Mouse (Mus musculus) lung, adult 2 months (tissue): ENCODE data around the gene Susd1. TPM values are rescaled to one million over a fixed set of nuclear protein-coding genes. Genes with fewer than 3 reads are reported as not detected.

Experiments used
- DNase-seq: peaks from one replicate; pipeline ENCODE4 v3.0.0; 2022
- H3K4me1 ChIP-seq: fragments of 200-500 bp; 2 replicates; pipeline ENCODE4 v1.6.1; 2011; ENCODE audit warnings: low read length; ENCODE audit not compliant: control insufficient read depth, insufficient read depth
- H3K4me3 ChIP-seq: fragments of 200-500 bp; replicated peaks from 2 replicates; pipeline ENCODE3; 2011; ENCODE audit warnings: low read depth, mild to moderate bottlenecking, control low read depth, low read length; ENCODE audit errors: extremely low read depth
- CTCF ChIP-seq: fragments of 200-500 bp; IDR thresholded peaks from 2 replicates; pipeline ENCODE4 v1.5.1; 2011; ENCODE audit warnings: mild to moderate bottlenecking, low read length, control low read depth; ENCODE audit not compliant: insufficient read depth
- POLR2A ChIP-seq: fragments of 200-500 bp; IDR thresholded peaks from 2 replicates; pipeline ENCODE4 v1.6.1; 2011; ENCODE audit warnings: low read depth, mild to moderate bottlenecking, control low read depth, low read length, borderline replicate concordance; ENCODE audit errors: extremely low read depth
- WGBS: fragments of 180-500 bp; shearing (Covaris S2); methylation state at CpG from one replicate; pipeline ENCODE4 v1.1.7; 2018; 5-methylcytosine and 5-hydroxymethylcytosine counted together
- polyA plus RNA-seq: library from polyadenylated mRNA; depleted of rRNA; stranded (reverse); fragments of >200 nt; gene quantifications from 2 replicates; pipeline ENCODE4 v1.2.3, GENCODE M21; 2012

Gene Susd1
- polyA plus RNA-seq, 1 experiment = 3.1 TPM

- no peak for DNase-seq
- H3K4me3 ChIP-seq = no peak overlapping the region
- no peak for TF ChIP-seq POLR2A
- TF ChIP-seq CTCF = no peak
- H3K4me1 ChIP-seq = no peaks in the 10 kb centered on the region
- WGBS = 70% methylated on average over 8 of the region's 8 CpGs
Measured at GRCm38 (mm10) chr4:59452503-59452933, 14.1 kb upstream of the Susd1 start.

GRCm38 (mm10) chr4:59450906-59451305 is 12.5 kb upstream of the Susd1 start:
- no peak overlapping the region for H3K4me3 ChIP-seq
- no peak for DNase-seq
- H3K4me1 ChIP-seq = no peaks in the 10 kb centered on the region
- TF ChIP-seq POLR2A (no peak), CTCF (no peak)
- WGBS = 84% methylated on average over 3 of the region's 3 CpGs

GRCm38 (mm10) chr4:59450234-59450854 is 11.9 kb upstream of the Susd1 start:
- WGBS = 59% methylated on average over 6 of the region's 6 CpGs
- no peak for DNase-seq
- H3K4me1 ChIP-seq = no peaks in the 10 kb centered on the region
- H3K4me3 ChIP-seq = no peak overlapping the region
- TF ChIP-seq CTCF = no peak
- no peak for TF ChIP-seq POLR2A

GRCm38 (mm10) chr4:59447296-59447695 is 8.9 kb upstream of the Susd1 start:
- Histone ChIP-seq H3K4me3 (no peak overlapping the region), H3K4me1 (no peaks in the 10 kb centered on the region)
- no peak for DNase-seq
- 71% methylated on average over 1 of the region's 1 CpGs for WGBS
- no peak for TF ChIP-seq CTCF
- TF ChIP-seq POLR2A = no peak

GRCm38 (mm10) chr4:59445516-59445915 is 7.1 kb upstream of the Susd1 start:
- Histone ChIP-seq H3K4me1 (no peaks in the 10 kb centered on the region), H3K4me3 (no peak overlapping the region)
- TF ChIP-seq CTCF = no peak
- no peak for DNase-seq
- 40% methylated on average over 6 of the region's 6 CpGs for WGBS

GRCm38 (mm10) chr4:59444994-59445393 is 6.6 kb upstream of the Susd1 start:
- no peaks in the 10 kb centered on the region for H3K4me1 ChIP-seq
- no peak for DNase-seq
- WGBS = 64% methylated on average over 3 of the region's 3 CpGs
- TF ChIP-seq POLR2A (no peak), CTCF (no peak)
- H3K4me3 ChIP-seq = no peak overlapping the region

GRCm38 (mm10) chr4:59444085-59444484 is 5.7 kb upstream of the Susd1 start:
- Histone ChIP-seq H3K4me1 (no peaks in the 10 kb centered on the region), H3K4me3 (no peak overlapping the region)
- DNase-seq = no peak
- TF ChIP-seq CTCF = no peak
- TF ChIP-seq POLR2A = no peak
- WGBS = 72% methylated on average over 4 of the region's 4 CpGs

- DNase-seq = no peak
- TF ChIP-seq CTCF (no peak), POLR2A (no peak)
- H3K4me3 ChIP-seq = no peak overlapping the region
- no peaks in the 10 kb centered on the region for H3K4me1 ChIP-seq
- WGBS = 53% methylated on average over 1 of the region's 1 CpGs
Measured at GRCm38 (mm10) chr4:59441265-59441664, 2.8 kb upstream of the Susd1 start.

GRCm38 (mm10) chr4:59439960-59440359 is 1.5 kb upstream of the Susd1 start:
- WGBS = 44% methylated on average over 2 of the region's 2 CpGs
- H3K4me3 ChIP-seq = no peak overlapping the region
- no peaks in the 10 kb centered on the region for H3K4me1 ChIP-seq
- TF ChIP-seq CTCF = no peak
- no peak for TF ChIP-seq POLR2A
- no peak for DNase-seq

- H3K4me1 ChIP-seq = no peaks in the 10 kb centered on the region
- WGBS = 44% methylated on average over 5 of the region's 5 CpGs
- no peak for TF ChIP-seq POLR2A
- no peak for TF ChIP-seq CTCF
- DNase-seq = no peak
- no peak overlapping the region for H3K4me3 ChIP-seq
Measured at GRCm38 (mm10) chr4:59439041-59439440, 608 bp upstream of the Susd1 start.
